Mouse (Mus musculus): ENCODE results near the gene Serbp1.
A peak's percentile ranks its signal among the peaks of the same experiment; 100 is the strongest.
"Not testable (repeated sequence)": the region's sequence is repeated elsewhere in the genome, so short reads cannot be mapped to it uniquely, and the experiment has no call there.

The Serbp1 gene

DNA sequence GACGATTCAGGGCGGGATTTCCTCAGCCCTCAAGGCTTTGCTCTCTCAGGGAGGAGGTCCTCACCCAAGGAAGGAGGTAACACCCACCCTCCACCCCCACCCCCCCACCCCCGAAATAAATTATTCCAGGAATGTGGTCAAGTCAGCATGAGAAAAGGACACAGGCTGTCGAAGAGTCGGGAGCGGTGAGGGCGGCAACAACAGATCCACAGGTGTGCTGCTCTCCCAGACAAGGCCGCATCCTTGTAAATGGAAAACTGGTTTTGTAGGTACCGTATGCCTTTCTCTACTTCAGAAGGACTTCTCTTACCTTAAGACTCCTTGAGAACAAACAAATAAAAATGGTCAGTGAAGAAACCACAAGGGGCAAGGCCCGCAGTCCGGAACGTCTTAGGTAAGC, at the start of gene Serbp1:
Gene Serbp1, plus strand, starts transcription at position 200 of the 400 bp plus-strand sequence.
- DNase-seq (ENCODE audit: low read depth, low spot score), result peak; percentile 54

DNA sequence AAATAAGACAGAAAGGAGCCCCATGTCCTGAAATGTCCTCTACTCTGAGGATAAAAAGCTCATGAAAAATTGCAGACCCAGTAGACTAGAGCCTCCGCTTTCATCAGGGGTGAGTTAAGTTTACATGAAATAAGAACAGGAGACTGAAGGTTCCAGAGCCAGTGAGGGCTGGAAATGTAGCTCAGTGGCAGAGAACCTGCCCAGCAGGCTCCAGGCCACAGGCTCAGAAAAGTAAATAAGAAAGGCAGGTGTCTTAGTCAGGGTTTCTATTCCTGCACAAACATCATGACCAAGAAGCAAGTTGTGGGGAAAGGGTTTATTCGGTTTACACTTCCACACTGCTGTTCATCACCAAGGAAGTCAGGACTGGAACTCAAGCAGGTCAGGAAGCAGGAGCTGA, 44.4 kb upstream of the Serbp1 start:
- DNase-seq (ENCODE audit: low read depth, low spot score), result no peak

DNA sequence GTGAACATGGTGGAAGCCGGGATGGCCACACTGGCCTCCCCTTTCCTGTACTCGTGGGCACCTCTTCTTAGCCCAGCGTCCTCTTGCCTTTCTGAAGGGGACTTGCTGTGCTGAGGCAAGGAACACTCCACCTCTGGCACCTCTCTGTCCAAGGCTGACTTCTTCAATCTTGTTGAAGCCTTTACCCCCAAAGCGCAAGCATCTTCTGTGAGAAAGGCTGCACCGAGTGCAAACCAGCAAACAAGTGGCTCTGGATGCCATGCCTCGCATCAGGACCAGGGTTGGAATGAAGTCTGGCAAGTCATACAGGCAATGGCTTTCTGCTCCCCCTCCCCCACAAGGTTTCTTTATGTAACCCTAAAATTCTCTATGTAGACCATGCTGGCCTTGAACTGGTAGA, 43.4 kb upstream of the Serbp1 start:
- DNase-seq (ENCODE audit: low read depth, low spot score), result no peak

DNA sequence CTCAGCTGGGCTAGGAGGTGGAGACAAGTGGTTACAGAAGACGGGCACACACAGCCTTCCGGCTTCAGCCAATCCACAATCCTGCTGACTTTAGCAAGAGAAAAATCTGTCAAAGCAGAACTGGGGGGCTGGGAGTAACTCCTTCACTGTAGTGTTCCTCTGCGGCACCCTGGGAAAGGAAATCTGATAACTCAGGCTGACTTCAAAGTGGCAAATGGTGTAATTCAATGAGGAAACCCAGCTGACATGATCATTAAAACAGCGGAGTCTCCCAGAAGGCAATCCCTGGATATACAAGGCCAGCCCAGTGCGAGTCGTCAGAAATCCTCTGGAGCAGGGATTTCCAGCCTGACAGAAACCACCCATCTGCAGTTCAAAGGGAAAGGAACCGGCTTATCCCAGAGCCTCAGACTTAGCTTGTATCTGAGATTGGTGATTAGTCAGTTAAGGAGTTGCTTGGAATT, 42.8 kb upstream of the Serbp1 start:
- no peak for DNase-seq (ENCODE audit: low read depth, low spot score)

DNA sequence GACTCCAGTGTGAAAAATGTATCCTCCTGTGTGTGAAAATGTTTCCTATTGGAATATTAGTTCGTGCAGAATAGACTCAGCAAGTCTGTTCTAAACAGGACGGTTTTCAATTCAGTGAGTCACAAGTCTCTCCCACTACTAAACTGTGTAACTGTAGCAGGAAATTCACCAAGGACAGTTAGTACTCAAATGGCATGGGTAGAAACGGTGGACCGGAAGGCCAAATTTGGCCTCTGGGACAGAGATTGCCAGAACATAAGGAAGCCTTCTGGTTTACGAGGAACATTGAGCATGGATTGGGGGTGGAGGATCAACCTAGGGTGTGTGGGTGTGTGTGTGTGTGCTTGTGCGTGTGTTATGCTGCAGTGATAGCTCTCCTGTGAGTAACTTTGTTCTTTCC, 41.2 kb upstream of the Serbp1 start:
- no peak for DNase-seq (ENCODE audit: low read depth, low spot score)

DNA sequence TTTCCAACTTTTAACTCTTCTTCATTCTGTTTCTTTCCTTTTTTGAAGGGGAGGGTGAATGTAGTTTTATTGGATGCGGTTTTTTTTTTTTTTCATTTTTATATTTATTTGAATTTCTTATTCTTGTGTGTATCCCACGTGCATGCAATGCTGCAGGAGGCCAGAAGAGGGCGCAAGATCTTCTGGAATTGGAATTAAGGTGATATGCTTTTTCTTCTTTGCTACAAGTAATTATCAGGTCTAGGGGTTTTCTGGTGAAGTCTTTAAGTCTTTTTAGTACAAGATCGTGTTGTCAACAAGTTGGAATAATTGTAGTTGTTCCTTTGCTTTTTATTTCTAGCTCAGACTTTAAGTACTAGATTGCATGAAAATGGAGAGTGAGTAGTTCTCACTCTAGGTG, 39.9 kb upstream of the Serbp1 start:
- DNase-seq (ENCODE audit: low read depth, low spot score), result no peak

DNA sequence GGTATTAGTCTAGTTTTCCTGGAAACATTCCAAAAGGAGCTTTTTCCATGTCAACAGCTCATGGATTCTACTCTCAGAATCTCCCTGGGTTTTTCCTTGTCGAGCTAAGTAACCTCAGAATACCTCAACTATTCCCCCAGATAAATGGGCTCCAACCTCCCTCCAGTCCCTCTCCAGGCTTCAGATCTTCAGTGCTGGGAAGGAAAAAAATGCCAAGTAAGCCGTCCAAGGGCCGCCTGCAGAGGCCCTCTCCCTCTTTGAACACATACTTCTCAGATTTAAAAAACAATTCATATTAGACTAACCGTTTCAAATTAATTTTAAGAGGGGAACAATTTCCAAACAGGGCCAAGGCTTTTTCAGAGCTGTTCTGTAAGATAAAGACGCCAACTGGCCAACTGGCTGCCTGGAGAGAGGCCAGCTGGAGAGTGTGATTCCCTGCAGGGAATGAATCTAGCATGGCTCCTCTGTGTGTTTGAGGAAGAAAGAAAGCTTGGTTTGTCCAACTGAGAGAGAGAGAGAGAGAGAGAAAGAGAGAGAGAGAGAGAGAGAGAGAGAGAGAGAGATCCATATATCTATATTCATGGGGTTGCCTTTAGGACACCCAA, 37.2 kb upstream of the Serbp1 start:
- no peak for DNase-seq (ENCODE audit: low read depth, low spot score)

DNA sequence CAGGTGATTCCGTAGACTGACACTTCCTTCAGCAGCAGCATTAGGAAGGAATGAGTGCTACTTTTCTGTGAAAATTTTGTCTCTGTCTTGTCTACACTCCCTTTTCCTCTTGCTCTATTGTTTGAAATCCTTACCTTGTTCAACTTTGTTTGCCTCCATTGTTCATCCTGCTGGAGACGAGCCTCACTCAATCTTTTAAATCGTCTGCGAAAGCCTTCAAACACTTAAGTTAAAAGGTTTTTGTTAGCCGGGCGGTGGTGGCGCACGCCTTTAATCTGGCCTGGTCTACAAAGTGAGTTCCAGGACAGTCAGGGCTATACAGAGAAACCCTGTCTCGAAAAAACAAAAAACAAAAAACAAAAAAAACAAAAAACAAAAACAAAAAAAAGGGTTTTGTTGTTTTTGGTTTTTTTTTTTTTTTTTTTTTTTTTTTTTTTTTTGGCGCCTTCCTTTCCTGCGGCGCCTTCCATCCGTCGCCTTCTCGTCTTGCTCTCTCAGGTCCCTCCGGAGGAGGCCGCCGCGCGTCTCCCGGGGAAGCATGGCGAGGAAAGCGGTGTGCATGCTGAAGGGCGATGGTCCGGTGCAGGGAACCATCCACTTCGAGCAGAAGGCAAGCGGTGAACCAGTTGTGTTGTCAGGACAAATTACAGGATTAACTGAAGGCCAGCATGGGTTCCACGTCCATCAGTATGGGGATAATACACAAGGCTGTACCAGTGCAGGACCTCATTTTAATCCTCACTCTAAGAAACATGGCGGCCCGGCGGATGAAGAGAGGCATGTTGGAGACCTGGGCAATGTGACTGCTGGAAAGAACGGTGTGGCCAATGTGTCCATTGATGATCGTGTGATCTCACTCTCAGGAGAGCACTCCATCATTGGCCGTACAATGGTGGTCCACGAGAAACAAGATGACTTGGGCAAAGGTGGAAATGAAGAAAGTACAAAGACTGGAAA, 32.6 kb upstream of the Serbp1 start:
- DNase-seq (ENCODE audit: low read depth, low spot score), result no peak

DNA sequence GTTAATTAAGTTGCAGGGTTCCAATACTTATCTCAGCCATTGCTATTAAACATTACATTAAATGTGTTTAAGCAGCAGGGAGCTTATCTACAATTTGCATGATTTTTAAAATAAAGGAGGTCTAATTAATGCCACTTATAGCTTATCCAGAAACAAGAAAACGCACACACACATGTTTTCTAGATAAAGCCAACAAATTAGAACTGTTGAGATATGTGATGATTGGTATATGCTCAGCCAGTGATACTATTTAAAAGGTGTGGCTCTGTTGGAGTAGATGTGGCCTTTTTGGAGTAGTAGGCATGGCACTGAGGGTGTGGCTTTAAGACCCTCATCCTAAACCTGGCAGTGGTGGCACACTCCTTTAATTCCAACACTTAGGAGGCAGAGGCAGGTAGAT, 25.6 kb upstream of the Serbp1 start:
- DNase-seq (ENCODE audit: low read depth, low spot score), result no peak

DNA sequence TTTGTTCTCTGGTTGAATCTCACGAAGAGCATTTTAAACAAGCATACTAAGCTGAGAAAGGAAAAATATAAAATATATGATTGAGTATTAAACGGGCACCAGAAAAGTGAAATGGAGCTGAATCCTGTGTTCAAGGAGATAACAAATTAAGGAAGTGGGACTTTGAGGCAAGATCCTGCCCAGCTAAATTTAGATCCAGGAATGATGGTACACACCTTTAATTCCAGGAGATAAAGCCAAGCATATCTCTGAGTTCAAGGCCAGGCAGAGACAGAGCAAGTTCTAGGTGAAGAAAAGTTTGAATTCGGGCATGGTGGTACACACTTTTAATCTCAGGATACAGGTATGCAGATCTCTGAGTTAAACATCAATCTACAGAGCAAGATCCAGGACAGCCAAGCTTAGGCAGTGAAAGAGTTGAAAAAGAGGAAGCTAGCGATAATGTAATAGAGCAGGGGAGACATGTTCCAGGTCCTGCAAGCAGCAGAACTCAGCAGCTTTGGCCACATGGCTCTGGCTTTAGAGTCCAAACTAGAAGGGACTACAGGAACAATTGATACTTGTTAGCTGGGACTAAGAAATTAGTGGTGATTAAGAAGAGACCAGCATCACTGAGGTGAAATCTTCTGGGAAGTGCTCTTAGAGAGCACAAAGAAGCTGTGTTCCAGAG, 24.4 kb upstream of the Serbp1 start:
- no peak for DNase-seq (ENCODE audit: low read depth, low spot score)

DNA sequence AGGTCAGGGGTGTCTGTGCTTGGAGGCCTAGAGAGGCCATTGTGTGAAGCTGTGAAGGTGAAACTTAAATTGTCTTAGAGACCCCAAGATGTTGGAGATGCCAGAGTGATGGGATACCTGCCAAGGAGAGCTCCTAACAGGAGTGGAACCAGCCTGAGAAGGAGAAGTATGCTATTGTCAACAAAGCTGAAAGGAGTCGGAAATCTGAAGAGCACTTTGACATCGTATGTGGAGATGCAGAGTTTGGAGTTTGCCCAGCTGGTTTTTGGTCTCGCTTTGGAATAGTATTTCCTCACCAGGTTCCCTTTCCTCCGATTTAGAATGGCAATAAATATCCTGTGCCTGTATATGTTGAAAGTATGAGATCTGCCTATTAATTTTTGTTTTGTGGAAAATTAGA, 20.6 kb upstream of the Serbp1 start:
- no peak for DNase-seq (ENCODE audit: low read depth, low spot score)

DNA sequence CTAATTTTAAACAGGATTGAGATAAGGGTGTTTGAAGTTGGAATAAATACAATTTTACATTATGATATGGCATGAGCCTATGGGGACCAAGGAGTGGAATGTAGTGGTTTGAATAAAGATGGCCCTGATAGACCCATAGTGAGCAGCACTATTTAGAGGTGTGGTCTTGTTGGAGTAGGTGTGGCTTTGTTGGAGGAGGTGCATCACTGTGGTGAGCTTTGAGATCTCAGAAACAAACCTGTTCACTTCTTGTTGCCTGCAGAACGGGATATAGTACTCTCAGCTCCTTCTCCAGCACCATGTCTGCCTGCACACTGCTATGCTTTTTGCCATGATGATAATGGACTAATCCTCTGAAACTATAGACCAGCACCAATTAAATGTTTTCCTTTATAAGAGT, 20.1 kb upstream of the Serbp1 start:
- no peak for DNase-seq (ENCODE audit: low read depth, low spot score)

DNA sequence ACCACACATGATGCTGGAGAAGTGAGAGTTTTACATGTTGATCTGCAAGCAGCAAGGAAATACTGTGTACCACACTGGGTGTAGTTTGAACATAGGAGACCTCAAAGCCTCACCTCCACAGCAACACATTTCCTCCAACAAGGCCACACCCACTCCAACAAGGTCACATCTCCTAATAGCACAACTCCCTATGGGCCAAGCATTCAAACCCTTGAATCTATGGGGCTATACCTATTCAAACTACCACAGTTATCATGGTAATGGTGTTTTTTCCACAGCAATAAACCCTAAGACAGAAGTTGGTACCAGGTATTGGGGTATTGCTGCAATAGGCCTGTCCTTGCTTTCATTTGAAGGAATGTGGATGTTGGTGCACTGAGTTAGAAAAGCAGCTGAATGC, 19.4 kb upstream of the Serbp1 start:
- no peak for DNase-seq (ENCODE audit: low read depth, low spot score)

DNA sequence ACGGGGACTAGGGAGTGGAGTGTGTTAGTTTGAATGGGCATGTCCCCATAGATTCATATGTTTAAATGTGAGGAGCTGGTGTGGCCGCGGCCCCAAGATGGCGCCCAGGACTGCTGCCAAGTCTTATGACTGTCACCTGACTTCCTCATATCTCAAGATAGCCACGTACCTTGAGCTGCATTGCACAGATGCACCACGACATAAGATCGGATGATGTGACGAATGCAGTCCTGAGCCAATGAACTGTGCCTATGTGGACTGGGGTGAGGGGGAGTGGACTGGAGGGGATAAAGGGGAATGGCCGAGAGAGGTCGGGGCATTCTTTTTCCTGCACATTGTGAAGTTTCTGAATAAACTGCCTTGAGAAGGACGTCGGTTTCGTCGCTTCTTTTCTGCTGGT, 18.0 kb upstream of the Serbp1 start:
- not testable (repeated sequence) for DNase-seq (ENCODE audit: low read depth, low spot score)

DNA sequence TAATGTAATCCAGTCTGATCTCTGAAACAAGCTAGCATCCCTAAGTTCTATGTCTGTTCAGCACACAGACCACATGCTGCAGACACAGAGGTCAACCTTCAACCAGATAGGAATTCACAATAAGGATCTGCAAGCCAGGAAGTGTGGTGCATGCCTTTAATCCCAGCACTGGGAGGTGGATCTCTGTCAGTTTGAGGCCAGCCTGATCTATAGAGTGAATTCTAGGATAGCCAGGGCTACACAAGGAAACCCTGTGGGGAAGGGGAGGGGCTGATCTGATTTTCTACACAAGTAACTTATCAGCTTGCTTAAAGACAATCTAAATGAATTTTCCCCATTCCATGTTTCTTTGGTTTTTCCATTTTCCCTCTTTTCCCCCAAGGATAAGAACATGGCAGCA, 17.2 kb upstream of the Serbp1 start:
- no peak for DNase-seq (ENCODE audit: low read depth, low spot score)

DNA sequence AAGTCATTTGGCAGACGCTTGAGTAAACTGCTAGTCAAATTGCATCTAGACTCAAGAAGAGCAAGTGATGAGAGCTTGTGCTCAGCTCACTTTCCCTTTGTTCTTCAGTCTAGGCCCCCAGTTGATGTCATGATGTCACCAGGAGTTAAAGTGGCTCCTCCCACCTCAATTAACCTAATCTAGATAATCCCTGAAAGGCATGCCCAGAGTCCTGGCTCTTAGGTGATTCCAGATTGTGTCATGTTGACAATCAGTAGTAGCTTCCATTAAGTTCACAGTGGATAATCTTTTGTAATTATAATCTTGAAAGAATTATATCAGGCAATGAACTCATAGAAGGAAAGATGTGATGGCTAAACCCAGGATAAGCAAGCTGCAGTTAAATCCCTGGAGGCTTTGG, 14.9 kb upstream of the Serbp1 start:
- DNase-seq (ENCODE audit: low read depth, low spot score), result no peak

DNA sequence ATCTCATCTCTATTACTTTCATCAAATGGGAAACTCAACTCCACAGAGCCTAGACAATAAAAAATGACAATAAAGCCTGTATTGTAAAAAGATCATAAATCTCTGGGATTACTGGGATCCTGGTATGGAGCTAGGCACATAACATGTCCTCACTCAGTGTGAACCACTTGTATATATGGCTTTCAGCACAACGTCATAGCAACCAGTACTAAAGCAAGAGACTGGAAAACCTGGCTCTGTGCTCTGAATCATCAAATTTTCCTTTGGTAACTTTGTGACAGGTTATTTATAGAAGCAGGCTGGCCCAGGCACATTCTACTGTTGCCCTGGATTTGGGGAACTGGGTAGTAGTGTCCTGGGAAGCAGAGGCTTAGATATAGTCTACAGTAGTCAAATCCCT, 14.5 kb upstream of the Serbp1 start:
- no peak for DNase-seq (ENCODE audit: low read depth, low spot score)

DNA sequence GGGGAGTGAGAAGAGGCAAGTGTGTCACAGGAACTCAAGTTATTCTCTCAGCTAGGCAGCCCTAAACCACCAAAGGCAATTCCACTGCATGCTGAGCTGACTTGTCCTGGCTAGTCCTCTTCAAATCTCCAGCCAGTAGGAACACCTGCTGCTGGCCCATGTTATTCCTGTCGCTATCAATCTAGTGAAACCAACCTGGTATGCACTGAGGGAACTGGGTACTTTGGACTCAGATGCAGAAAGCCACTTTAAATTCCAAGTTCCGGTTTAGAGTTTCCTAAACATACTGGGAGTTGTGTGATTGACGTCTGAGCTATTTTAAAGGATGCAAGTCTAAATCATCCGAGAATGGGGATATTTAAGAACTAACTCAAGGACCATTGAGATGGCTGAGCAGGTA, 11.7 kb upstream of the Serbp1 start:
- no peak for DNase-seq (ENCODE audit: low read depth, low spot score)

DNA sequence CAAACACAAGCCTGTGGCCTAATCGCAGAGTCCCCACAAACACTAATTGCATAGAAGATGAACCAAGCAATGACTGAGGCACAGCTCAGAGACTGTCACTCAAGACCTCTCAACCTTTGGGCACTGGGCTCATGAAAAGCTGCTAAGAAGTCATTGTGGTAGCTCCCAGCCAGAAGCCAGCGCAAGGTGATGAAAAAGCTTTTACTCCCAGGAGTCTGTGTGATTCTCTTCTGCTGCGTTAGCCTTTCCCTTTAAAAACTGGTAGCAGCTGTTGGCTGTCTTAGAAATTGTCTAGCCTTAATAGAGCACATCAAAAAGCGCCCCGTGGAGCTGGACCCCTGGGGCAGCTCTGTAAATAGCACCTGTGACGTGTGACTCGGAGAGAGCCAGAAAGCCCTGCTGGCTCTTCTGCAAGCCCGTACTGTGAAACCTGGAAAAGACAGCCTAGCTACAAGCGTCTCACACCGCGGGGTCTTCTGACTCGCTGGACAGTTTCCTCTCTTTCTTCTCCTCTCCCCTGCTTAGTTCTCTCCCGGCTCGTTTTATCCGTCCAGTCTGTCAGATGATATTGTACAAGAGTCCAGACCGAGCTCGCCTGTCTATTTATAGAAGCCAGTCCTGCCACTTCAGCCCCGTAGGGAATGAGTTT, 9.4 kb upstream of the Serbp1 start:
- DNase-seq (ENCODE audit: low read depth, low spot score), result no peak

DNA sequence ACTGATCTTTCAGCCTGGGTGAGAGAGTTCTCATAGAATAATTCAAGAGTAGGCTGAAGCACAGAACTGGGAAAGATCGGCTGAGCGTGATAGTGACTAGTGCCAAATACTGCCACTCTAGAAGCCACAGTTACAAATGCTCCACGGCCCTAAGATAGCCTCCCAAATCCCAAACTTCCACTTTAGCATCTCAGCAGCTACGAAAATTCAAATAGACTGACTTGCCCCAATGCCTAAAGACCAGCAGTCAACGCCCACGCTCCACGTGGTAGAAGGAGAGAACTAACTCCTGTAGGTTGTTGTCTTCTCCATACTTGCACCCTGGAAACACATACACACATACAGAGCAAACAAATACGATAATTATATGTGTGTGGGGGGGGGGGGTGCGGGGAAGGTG, 8.5 kb upstream of the Serbp1 start:
- DNase-seq (ENCODE audit: low read depth, low spot score), result no peak

DNA sequence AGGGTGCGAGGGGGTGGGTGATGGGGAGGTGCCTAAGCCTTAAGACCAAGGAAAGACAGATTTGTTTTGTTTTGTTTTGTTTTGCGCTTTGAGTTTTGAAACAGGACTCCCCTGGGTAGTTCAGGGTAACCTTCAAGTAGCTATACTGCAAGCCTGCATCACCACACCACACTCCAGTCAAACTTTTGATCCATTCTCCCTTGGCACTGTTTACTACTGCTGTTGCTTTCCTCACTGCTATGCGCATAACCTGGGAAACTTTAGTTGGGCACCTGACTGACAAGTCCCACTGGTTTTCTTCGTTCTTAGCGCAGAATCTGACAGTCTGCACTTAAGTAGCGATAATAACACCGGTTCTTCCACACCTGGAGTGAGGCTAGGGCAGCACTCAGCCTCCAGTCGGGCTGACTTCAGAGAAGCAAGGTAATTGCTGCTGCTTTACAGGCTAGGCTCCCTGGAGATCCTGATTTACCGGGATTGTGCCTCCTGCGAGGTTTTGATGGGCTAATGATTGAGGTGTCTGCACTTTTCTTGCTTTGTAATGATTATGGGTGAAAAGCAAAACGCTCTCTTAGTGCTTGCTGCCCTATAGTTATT, 8.0 kb upstream of the Serbp1 start:
- DNase-seq (ENCODE audit: low read depth, low spot score), result no peak

DNA sequence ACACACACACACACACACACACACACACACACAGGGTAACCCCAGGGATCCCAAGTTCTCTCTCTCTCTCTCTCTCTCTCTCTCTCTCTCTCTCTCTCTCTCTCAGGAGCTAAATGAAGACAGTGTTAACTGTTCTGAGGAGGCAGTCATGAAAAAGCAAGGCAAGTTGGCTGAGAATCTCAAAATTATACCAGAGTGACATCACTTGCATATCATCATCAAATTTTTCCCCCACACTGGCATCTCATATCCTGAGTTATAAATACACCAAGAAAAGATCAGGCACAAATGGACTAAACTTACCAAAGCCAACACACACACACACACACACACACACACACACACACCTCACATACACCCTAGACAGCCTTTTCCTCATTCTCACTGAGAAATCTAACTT, 7.0 kb upstream of the Serbp1 start:
- DNase-seq (ENCODE audit: low read depth, low spot score), result no peak

Data from WW6 (cell line).